Mouse (Mus musculus) forelimb bud, embryonic 11.5 days (tissue): ENCODE results near the gene Ucp1.

Experiments
- DNase-seq: peaks from one replicate; pipeline ENCODE4 v3.0.0-alpha.2; 2012; ENCODE audit warnings: low read depth, low spot score

Ucp1 gene

DNA sequence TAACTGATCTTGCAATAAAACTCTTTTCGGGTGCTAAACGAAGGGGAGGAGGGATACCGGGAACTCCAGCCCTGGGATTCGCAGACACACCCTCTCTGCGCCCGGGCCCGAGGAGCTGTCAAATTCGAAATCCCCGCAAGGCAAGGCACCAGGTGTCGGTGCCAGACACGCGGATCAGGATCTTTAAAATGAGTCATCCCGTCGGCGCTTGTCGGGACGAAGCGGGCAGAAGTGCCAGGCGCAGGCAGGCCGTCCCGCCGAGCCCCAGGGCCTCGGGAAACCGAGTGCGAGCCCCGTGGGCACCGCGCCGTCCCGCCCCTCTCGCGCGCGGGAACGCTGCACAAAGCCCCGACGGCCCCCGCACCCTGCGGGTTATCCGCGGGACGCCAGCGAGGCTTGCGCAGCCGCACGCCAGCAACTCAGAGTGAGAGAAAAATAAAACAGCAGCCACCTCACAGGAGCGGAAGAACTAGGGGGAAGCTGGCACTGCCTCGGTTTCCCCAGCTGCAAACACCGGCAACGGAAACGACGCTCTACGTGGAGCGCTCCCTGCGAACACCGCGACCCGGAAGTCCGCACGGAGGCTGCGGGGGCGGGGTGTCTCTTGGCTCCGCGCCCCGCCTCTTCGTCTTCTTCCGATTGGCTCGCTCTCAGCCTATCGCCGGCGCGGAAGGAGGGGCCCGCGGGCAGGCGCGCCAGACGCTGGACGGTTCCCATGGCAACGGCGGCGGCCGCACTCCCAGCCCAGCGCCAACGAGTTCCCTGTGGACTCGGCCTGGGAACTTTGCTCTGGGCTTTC, 41.9 kb downstream of the Ucp1 start, which contains the start of gene Elmod2:
Gene Elmod2, minus strand, starts transcription at position 588 of the 799 bp plus-strand sequence.
- DNase-seq, result peak; percentile 93

GRCm38 (mm10) chr8:83332864-83333263, 42.7 kb downstream of the Ucp1 start:
- DNase-seq, result no peak

GRCm38 (mm10) chr8:83342076-83342475, 51.9 kb downstream of the Ucp1 start:
- no peak for DNase-seq

DNA sequence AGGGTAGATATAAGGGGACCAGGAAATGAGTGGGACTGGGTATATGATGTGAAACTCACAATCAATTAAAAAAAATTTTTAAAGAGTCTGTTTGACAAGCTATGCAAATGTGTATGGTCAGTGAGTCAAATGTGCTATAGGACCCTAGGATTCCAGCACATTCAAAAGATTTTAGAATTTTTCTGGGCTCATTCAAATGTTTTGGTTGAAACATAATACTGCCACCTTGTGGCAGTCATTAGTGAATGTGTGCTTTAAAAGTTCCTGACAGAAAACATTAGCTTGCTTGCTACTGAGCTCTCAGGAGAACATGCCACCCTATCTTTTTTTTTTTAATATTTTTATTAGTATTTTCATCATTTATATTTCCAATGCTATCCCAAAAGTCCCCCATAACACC, 52.5 kb downstream of the Ucp1 start:
- DNase-seq, result peak; percentile 25
